Mouse (Mus musculus): Measurements from ENCODE around the gene Gramd1a.

- TF ChIP-seq POLR2A (IDR thresholded peaks at IDR 0.05; ENCODE audit: low read depth, low read length) (no peak), CTCF (conservative IDR thresholded peaks at IDR 0.05; ENCODE audit: insufficient read depth, insufficient read length, low read depth, low read length) (no peak)
Measured at GRCm38 (mm10) chr7:31195591-31196307, 40.1 kb upstream of the Gramd1a start.
